Mouse (Mus musculus) CH12.LX (cell line): Measurements from ENCODE around the gene Ipo7. TPM values are rescaled to one million over a fixed set of nuclear protein-coding genes. Genes with fewer than 3 reads are reported as not detected.
A peak's percentile ranks its signal among the peaks of the same experiment; 100 is the strongest.
"Not testable (repeated sequence)": the region's sequence is repeated elsewhere in the genome, so short reads cannot be mapped to it uniquely, and the experiment has no call there.

ENCODE experiments used
- DNase-seq: peaks from one replicate; pipeline ENCODE4 v3.0.0-alpha.2; 2013; ENCODE audit errors: extremely low read depth
- H3K27ac ChIP-seq: 2 replicates; pipeline ENCODE4 v1.5.1; 2012; ENCODE audit warnings: low read depth, mild to moderate bottlenecking, control low read depth, moderate library complexity; ENCODE audit not compliant: insufficient read depth
- H3K27me3 ChIP-seq: replicated peaks from 2 replicates; pipeline ENCODE3; 2012; ENCODE audit warnings: inconsistent platforms
- H3K36me3 ChIP-seq, 2 experiments: replicated peaks in 1 of 2; 2 replicates each; pipeline versions ENCODE3 to v1.6.1; 2012; ENCODE audit warnings: inconsistent platforms in 1 of 2, low read length in 1 of 2, mild to moderate bottlenecking in 1 of 2, mixed read lengths in 1 of 2, moderate library complexity in 1 of 2; ENCODE audit not compliant: control insufficient read depth in 1 of 2, insufficient read depth in 1 of 2
- H3K4me1 ChIP-seq, 2 experiments: 2 replicates each; pipeline ENCODE4 v1.6.1; 2012; ENCODE audit warnings: inconsistent platforms in 1 of 2, moderate library complexity in 1 of 2; ENCODE audit not compliant: insufficient read depth in 2 of 2, control insufficient read depth in 1 of 2
- H3K4me2 ChIP-seq: 2 replicates; pipeline ENCODE4 v1.6.1; 2012; ENCODE audit warnings: low read depth, mild to moderate bottlenecking, control low read depth; ENCODE audit not compliant: poor library complexity, insufficient read depth, severe bottlenecking
- H3K4me3 ChIP-seq, 3 experiments: fragments of 150-350 bp in 1 of 3; sonication (generic) in 1 of 3; replicated peaks in 1 of 3; 2 replicates each; pipeline versions ENCODE3 to v1.5.1; 2011 to 2012; ENCODE audit warnings: low read depth in 2 of 3, low read length in 2 of 3, mild to moderate bottlenecking in 2 of 3, moderate library complexity in 2 of 3, control low read depth in 1 of 3, improper control_type of control experiment in 1 of 3, inconsistent platforms in 1 of 3, mixed read lengths in 1 of 3; ENCODE audit not compliant: poor library complexity in 1 of 3
- H3K79me2 ChIP-seq: replicated peaks from 2 replicates; pipeline ENCODE4 v1.6.1; 2012; ENCODE audit warnings: mild to moderate bottlenecking, moderate library complexity; ENCODE audit not compliant: control insufficient read depth, poor library complexity, insufficient read depth, severe bottlenecking; ENCODE audit errors: extremely low read depth
- H3K9ac ChIP-seq: 2 replicates; pipeline ENCODE4 v1.6.1; 2012; ENCODE audit warnings: low read depth, mild to moderate bottlenecking, control low read depth, moderate library complexity; ENCODE audit not compliant: insufficient read depth
- H3K9me3 ChIP-seq: replicated peaks from 2 replicates; pipeline ENCODE3; 2012; ENCODE audit warnings: low read length, inconsistent platforms, mixed read lengths
- CTCF ChIP-seq, 2 experiments: IDR thresholded peaks in 1 of 2; conservative IDR thresholded peaks in 1 of 2; 2 replicates each; pipeline ENCODE4 v1.5.1; 2011 to 2012; ENCODE audit warnings: low read depth in 2 of 2, low read length in 2 of 2, improper control_type of control experiment in 1 of 2, inconsistent platforms in 1 of 2, mild to moderate bottlenecking in 1 of 2, moderate library complexity in 1 of 2
- MAZ ChIP-seq: IDR thresholded peaks from 2 replicates; pipeline ENCODE4 v1.6.1; 2012; ENCODE audit warnings: low read depth, mild to moderate bottlenecking, inconsistent platforms, low read length, improper control_type of control experiment, moderate library complexity
- RAD21 ChIP-seq: IDR thresholded peaks from 2 replicates; pipeline ENCODE4 v1.6.1; 2011; ENCODE audit warnings: low read depth, mild to moderate bottlenecking, low read length, improper control_type of control experiment, moderate library complexity
- SMC3 ChIP-seq: IDR thresholded peaks from 2 replicates; pipeline ENCODE4 v1.6.1; 2011; ENCODE audit warnings: low read depth, low read length, improper control_type of control experiment
- TBP ChIP-seq: conservative IDR thresholded peaks from 2 replicates; pipeline ENCODE4 v1.6.1; 2011; ENCODE audit warnings: low read depth, low read length, improper control_type of control experiment
- dilution Hi-C: fragments of 300-500 bp; cut with MboI; formaldehyde crosslinking; loops from 2 replicates; pipeline ENCODE4 v1.14.3; 2020; ENCODE audit warnings: low sequenced_read_pairs; ENCODE audit not compliant: extremely low pct_unique_long_range_greater_than_20kb, extremely low pct_ligation_motif_present
- in situ Hi-C: fragments of 300-500 bp; cut with MboI; formaldehyde crosslinking; loops from 3 replicates; pipeline ENCODE4 v1.14.3; 2019; ENCODE audit warnings: low sequenced_read_pairs, low pct_ligation_motif_present, low pct_unique_long_range_greater_than_20kb, mixed read lengths
- polyA plus RNA-seq: library from polyadenylated mRNA; unstranded; fragments of >175 nt; gene quantifications from 2 replicates; pipeline ENCODE4 v1.2.1, GENCODE M21; 2012; ENCODE audit warnings: low read depth; ENCODE audit not compliant: insufficient read length
- total RNA-seq, 2 experiments: library from RNA; depleted of rRNA; stranded (reverse); fragments of 300-350 nt in 1 of 2; fragments of >200 nt in 1 of 2; gene quantifications; 2 replicates each; pipeline ENCODE4 v1.2.3; 2012 to 2014

Gene Ipo7
- total and polyA plus RNA-seq, 3 experiments, result 126 to 183 (median 181) TPM

- Histone ChIP-seq H3K9me3 (no peaks in the 10 kb centered on the region), H3K27me3 (no peaks in the 10 kb centered on the region), H3K27ac (no peak overlapping the region), H3K4me2 (no peak overlapping the region), H3K4me1 (no peaks in the 10 kb centered on the region), H3K36me3 (peaks cover 12 to 63% of the 10 kb centered on the region in 2 experiments), H3K9ac (no peak overlapping the region), H3K4me3 (no peak overlapping the region), H3K79me2 (no peaks in the 10 kb centered on the region)
- no peak for DNase-seq
- TF ChIP-seq MAZ, result no peak
- in situ Hi-C loops, result no loop called here
- dilution Hi-C loops, result no loop called here
These were observed 41.9 kb upstream of the Ipo7 start for GRCm38 (mm10) chr7:109975966-109976715.

- H3K27ac ChIP-seq, H3K27me3 ChIP-seq, H3K4me3 ChIP-seq, in situ Hi-C loops, H3K4me1 ChIP-seq, H3K79me2 ChIP-seq, dilution Hi-C loops, H3K9ac ChIP-seq, H3K9me3 ChIP-seq, H3K4me2 ChIP-seq: not testable (repeated sequence)
- DNase-seq, result peak; percentile 35
- TF ChIP-seq CTCF (conservative IDR thresholded peaks at IDR 0.05 in 1 of 2, IDR thresholded peaks at IDR 0.05 in 1 of 2; ENCODE audit: low read depth in 2 of 2, low read length in 2 of 2) (peak in 1 of 2 experiments; percentile 51; a peak in 2 of 4 replicates), SMC3 (peak; percentile 47), RAD21 (peak; percentile 43)
- H3K36me3 ChIP-seq, result peaks cover 17 to 69% of the 10 kb centered on the region in 2 experiments
These were observed 40.9 kb upstream of the Ipo7 start for GRCm38 (mm10) chr7:109977131-109977530.

GRCm38 (mm10) chr7:109984608-109985007, 33.5 kb upstream of the Ipo7 start:
- H3K27me3 ChIP-seq, dilution Hi-C loops, in situ Hi-C loops, DNase-seq, H3K27ac ChIP-seq, H3K9me3 ChIP-seq, H3K4me3 ChIP-seq: not testable (repeated sequence)
- Histone ChIP-seq H3K9ac (0 out of 2 replicates have a peak overlapping the region, but pooled peaks have one; percentile 81), H3K79me2 (peaks cover 12% of the 10 kb centered on the region), H3K4me2 (peak overlapping the region; percentile 53), H3K4me1 (peaks cover 0 to 18% of the 10 kb centered on the region in 2 experiments; a peak in 1 of 4 replicates), H3K36me3 (peaks cover 13 to 33% of the 10 kb centered on the region in 2 experiments)
- 0 out of 2 replicates have a peak, but pooled peaks have one; percentile 30 for TF ChIP-seq TBP
